Mouse (Mus musculus) stomach, embryonic 14.5 days (tissue): ENCODE measurements around the gene Vamp3. TPM values are rescaled to one million over a fixed set of nuclear protein-coding genes. Genes with fewer than 3 reads are reported as not detected.
"Not testable (repeated sequence)": the region's sequence is repeated elsewhere in the genome, so short reads cannot be mapped to it uniquely, and the experiment has no call there.

Experiments used
- ATAC-seq: fragments of 200-750 bp; cut with Nextera tagmentation; 2 replicates; pipeline ENCODE4 v1.8.0; 2017; ENCODE audit warnings: low read depth, moderate TSS enrichment; ENCODE audit not compliant: insufficient number of reproducible peaks, insufficient read depth, low FRiP score
- H3K27ac ChIP-seq: fragments of 300-500 bp; sonication (generic); 2 replicates; pipeline ENCODE4 v1.5.1; 2014; ENCODE audit warnings: mild to moderate bottlenecking, low read length, moderate library complexity, mixed read lengths
- H3K27me3 ChIP-seq: fragments of 300-500 bp; sonication (generic); 2 replicates; pipeline ENCODE4 v1.6.1; 2014; ENCODE audit warnings: low read length, control low read depth, mixed read lengths; ENCODE audit not compliant: control insufficient read depth, insufficient read depth
- H3K36me3 ChIP-seq: fragments of 300-500 bp; sonication (generic); 2 replicates; pipeline ENCODE4 v1.6.1; 2014; ENCODE audit warnings: mild to moderate bottlenecking, control low read depth, low read length, moderate library complexity, mixed read lengths; ENCODE audit not compliant: control insufficient read depth, insufficient read depth
- H3K4me1 ChIP-seq: fragments of 300-500 bp; sonication (generic); 2 replicates; pipeline ENCODE4 v1.6.1; 2014; ENCODE audit warnings: low read length, control low read depth, mixed read lengths; ENCODE audit not compliant: control insufficient read depth, insufficient read depth
- H3K4me2 ChIP-seq: fragments of 300-500 bp; sonication (generic); replicated peaks from 2 replicates; pipeline ENCODE4 v1.6.1; 2014; ENCODE audit warnings: low read depth, low read length, control low read depth
- H3K4me3 ChIP-seq: fragments of 300-500 bp; sonication (generic); 2 replicates; pipeline ENCODE4 v1.5.1; 2014; ENCODE audit warnings: low read depth, low read length, control low read depth
- H3K9ac ChIP-seq: fragments of 300-500 bp; sonication (generic); replicated peaks from 2 replicates; pipeline ENCODE4 v1.6.1; 2014; ENCODE audit warnings: low read depth, mild to moderate bottlenecking, control low read depth, low read length, moderate library complexity, mixed read lengths
- H3K9me3 ChIP-seq: fragments of 300-500 bp; sonication (generic); 2 replicates; pipeline ENCODE4 v1.6.1; 2016; ENCODE audit warnings: low read depth, low read length, control low read depth; ENCODE audit not compliant: control insufficient read depth
- WGBS: fragments of 180-500 bp; shearing (Covaris S2); extraction: QIAGEN DNeasy Blood & Tissue Kit; methylation state at CpG from one replicate; pipeline ENCODE4 v1.1.7; 2014; 5-methylcytosine and 5-hydroxymethylcytosine counted together
- polyA plus RNA-seq: library from polyadenylated mRNA; unstranded; fragments of >200 nt; fragmentation: Nextera tagmentation; extraction: Ambion mirVana; gene quantifications from 2 replicates; pipeline ENCODE4 v1.2.1, GENCODE M21; 2014

The Vamp3 gene
- polyA plus RNA-seq, 1 experiment from 2014 or later = 121 TPM

DNA sequence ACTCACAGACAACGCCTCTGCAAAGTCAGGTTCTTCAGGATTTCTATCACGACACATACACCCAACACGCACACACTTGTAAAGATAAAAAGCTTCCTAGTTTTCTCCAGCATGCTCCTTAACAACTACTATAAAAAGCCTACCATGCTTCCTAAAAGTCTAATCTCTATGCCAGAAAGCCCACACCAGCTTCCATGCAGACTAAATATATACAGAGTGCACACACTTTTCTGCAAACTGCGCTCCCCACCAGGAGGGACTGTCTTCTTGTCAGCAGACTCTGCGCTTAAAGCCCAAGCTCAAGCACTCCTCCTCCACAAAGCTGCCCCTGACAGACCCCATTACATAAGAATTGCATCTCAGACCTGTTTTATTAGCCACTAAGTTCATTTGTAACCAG is 16.3 kb downstream of the Vamp3 start:
- no peak overlapping the region for H3K9ac ChIP-seq
- ATAC-seq = no peak
- no peaks in the 10 kb centered on the region for H3K36me3 ChIP-seq
- no peak overlapping the region for H3K4me2 ChIP-seq
- 83% methylated on average over 5 of the region's 5 CpGs for WGBS
- no peak overlapping the region for H3K27ac ChIP-seq
- no peaks in the 10 kb centered on the region for H3K9me3 ChIP-seq
- H3K4me1 ChIP-seq = peaks cover 8% of the 10 kb centered on the region; the same call in 1 of the 2 replicates
- H3K27me3 ChIP-seq = no peaks in the 10 kb centered on the region
- no peak overlapping the region for H3K4me3 ChIP-seq

DNA sequence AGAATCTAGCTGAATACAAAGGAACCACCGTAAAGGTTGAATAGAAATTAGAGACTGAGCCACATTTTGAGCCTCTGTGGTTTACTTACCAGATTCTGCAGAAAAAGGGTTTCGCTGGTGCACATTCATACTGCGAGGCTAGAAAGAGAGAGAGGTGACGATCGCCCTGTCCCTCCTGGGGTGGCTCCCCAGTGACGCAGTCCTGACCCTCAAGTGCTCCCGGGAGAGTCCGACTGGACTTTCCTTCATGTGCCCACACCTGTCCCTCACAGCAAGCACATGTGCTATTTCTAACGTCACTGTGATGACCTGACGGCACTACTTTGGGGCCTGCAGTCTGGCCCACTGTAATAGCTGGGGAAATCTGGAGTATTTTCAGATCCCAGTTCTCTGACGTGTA is 20.0 kb downstream of the Vamp3 start:
- no peak overlapping the region for H3K4me2 ChIP-seq
- no peaks in the 10 kb centered on the region for H3K9me3 ChIP-seq
- H3K9ac ChIP-seq = no peak overlapping the region
- H3K36me3 ChIP-seq = no peaks in the 10 kb centered on the region
- WGBS = 95% methylated on average over 11 of the region's 11 CpGs
- no peak overlapping the region for H3K4me3 ChIP-seq
- H3K27me3 ChIP-seq = no peaks in the 10 kb centered on the region
- ATAC-seq = no peak
- H3K27ac ChIP-seq = no peak overlapping the region
- H3K4me1 ChIP-seq = no peaks in the 10 kb centered on the region

DNA sequence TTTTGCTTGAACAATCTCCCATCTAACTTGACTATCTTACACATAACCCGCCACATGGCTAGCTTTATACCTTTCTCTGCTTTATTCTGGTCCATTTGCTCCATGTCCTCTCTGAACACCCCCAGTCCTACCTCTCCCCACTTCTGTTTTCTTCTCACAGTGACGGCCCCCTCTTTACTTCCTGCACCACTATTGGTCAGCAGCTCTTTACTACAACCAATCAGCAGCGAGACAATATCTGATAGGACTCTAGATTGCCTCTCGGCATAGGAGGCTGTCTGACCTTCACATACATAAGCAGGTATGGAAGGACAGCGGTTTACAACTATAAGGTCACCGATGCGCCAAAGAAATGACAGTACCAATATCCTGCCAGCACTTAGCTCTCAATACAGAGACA is 21.2 kb downstream of the Vamp3 start:
- ATAC-seq = no peak

DNA sequence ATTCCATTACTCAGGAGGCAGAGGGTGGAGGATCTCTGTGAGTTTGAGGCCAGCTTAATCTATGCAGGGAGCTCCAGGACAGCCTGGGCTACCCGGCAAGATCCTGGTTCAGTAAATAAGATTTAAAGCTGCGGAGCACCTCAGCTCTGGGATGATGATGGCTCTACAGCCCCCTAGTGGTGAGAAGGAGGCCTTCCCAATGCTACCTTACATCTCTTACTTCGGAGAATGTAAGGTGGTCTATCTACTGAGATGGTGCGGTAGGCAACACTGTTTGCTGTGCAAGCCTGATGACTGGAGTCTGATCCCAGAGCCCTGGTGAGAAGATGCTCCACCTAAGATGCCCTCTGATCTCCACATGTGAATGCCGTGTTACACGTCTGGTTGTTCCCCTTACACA is 30.8 kb downstream of the Vamp3 start:
- Histone ChIP-seq H3K9me3 (no peaks in the 10 kb centered on the region), H3K4me3 (no peak overlapping the region), H3K4me1 (no peaks in the 10 kb centered on the region), H3K9ac (no peak overlapping the region), H3K27me3 (no peaks in the 10 kb centered on the region), H3K36me3 (no peaks in the 10 kb centered on the region), H3K4me2 (no peak overlapping the region), H3K27ac (no peak overlapping the region)
- WGBS = 49% methylated on average over 6 of the region's 6 CpGs
- ATAC-seq = no peak

More for the DNA sequence above, 21.2 kb downstream of the Vamp3 start:
- Histone ChIP-seq H3K4me3 (no peak overlapping the region), H3K4me1 (no peaks in the 10 kb centered on the region), H3K4me2 (no peak overlapping the region), H3K36me3 (no peaks in the 10 kb centered on the region), H3K9ac (no peak overlapping the region), H3K27me3 (no peaks in the 10 kb centered on the region), H3K9me3 (no peaks in the 10 kb centered on the region), H3K27ac (no peak overlapping the region)
- WGBS = 90% methylated on average over 7 of the region's 7 CpGs

DNA sequence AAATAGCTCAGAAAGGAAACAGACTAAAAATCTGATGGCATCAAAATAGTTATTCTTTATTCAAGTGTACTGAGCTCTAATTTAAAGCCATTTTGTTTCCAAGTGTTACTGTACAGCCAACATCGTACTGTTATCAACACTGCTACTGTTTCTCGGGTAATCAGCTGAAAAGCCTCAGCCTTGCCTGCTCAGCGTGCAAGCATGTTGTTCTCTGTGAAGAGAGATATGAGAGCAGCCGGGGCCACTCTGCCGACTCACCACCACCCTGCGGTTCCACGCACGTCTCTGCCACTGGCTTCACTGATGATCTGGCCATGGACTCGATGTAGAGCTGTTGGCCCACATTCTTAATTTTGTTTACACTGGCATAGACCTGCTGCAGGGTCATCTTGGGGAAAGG is 33.6 kb downstream of the Vamp3 start:
- no peak for ATAC-seq
- Histone ChIP-seq H3K27me3 (no peaks in the 10 kb centered on the region), H3K36me3 (no peaks in the 10 kb centered on the region), H3K27ac (no peak overlapping the region), H3K4me1 (no peaks in the 10 kb centered on the region), H3K9ac (no peak overlapping the region), H3K4me3 (no peak overlapping the region), H3K4me2 (no peak overlapping the region), H3K9me3 (no peaks in the 10 kb centered on the region)
- 77% methylated on average over 9 of the region's 9 CpGs for WGBS

DNA sequence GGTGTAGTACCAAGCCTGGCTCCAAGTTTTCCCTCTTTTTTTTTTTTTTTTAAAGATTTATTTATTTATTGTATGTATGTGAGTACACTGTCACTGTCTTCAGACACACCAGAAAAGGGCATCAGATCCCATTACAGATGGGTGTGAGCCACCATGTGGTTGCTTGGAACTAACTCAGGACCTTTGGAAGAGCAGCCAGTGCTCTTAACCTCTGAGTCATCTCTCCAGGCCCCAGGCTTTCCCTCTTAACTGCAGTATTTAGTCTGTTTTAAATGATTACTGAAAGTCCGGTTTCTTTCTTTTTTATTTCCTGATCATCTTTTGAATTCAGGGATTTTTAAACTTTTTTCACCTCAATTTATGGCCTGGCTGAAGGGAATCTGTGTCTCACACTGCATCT is 40.4 kb downstream of the Vamp3 start:
- not testable (repeated sequence) for H3K4me1 ChIP-seq, H3K27ac ChIP-seq, H3K9ac ChIP-seq, H3K4me2 ChIP-seq, H3K27me3 ChIP-seq, ATAC-seq, H3K9me3 ChIP-seq, H3K4me3 ChIP-seq
- peaks cover 14% of the 10 kb centered on the region for H3K36me3 ChIP-seq
- 87% methylated on average over 1 of the region's 1 CpGs for WGBS

DNA sequence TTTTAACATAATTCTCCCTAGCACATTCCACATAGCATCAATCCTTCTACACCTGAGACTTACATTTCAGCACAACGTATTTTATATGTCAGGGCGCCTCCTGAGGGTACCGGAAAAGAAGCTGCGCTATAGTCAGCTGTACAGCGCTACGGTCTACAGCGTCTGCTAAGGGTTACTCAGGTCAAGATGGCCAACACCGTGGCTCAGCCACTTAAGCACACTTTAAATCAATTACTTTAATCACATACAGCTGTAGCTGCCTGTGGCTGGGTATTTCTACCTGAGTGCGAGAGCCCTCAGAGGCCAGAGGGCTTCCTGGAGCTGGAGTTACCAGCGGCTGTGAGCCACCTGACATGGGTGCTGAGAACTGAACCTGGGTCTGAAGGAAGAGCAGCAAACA is 41.8 kb downstream of the Vamp3 start:
- Histone ChIP-seq H3K4me2 (no peak overlapping the region), H3K36me3 (peaks cover 14% of the 10 kb centered on the region), H3K9me3 (no peaks in the 10 kb centered on the region), H3K4me1 (no peaks in the 10 kb centered on the region), H3K9ac (no peak overlapping the region), H3K4me3 (no peak overlapping the region), H3K27me3 (no peaks in the 10 kb centered on the region), H3K27ac (no peak overlapping the region)
- ATAC-seq = no peak
- WGBS = 80% methylated on average over 10 of the region's 10 CpGs

DNA sequence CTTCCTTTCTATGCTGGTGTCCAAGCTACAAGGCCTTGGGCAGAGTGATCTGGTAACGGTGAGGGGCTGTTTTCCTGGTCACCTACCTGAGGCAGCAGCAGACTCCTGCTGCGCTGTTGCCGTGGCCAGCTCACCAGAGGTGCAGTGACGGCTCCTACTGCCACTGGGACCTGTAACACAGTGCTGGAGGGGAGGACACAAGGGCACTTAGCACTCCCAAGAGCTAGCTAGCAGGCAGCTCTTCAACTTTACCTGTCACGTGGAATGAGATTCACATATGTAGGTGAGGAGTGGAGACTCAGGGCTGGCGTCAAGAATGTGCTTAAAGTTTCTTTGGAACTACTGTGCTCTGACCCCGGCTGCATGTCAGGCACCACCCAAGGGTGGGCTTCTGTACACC is 47.4 kb downstream of the Vamp3 start:
- Histone ChIP-seq H3K4me1 (no peaks in the 10 kb centered on the region), H3K4me2 (no peak overlapping the region), H3K4me3 (no peak overlapping the region), H3K9me3 (no peaks in the 10 kb centered on the region), H3K9ac (no peak overlapping the region), H3K27ac (no peak overlapping the region), H3K36me3 (peaks cover 6% of the 10 kb centered on the region), H3K27me3 (no peaks in the 10 kb centered on the region)
- ATAC-seq = no peak
- WGBS = 86% methylated on average over 7 of the region's 7 CpGs

DNA sequence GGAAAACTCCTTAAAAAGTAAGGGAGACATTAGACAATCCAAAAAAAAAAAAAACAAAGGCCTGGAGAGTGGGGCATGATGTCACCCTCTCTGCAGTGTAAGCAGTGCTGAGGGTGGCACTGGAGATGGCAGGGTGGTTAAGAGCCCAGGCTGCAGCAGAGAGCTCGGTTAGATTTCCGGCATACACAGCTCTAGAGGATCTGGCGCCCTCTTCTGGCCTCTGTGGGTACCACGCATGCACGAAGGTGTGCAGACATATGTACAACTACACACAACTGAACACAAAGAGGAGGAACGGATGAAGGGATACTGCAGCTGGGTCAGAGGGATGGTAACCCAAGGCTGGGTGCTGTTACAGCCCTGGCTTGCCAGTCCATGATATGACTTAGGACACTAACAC is 50.8 kb downstream of the Vamp3 start:
- H3K27me3 ChIP-seq = no peaks in the 10 kb centered on the region
- no peak overlapping the region for H3K27ac ChIP-seq
- H3K4me3 ChIP-seq = no peak overlapping the region
- no peak for ATAC-seq
- no peak overlapping the region for H3K4me2 ChIP-seq
- H3K9me3 ChIP-seq = no peaks in the 10 kb centered on the region
- 49% methylated on average over 6 of the region's 6 CpGs for WGBS
- no peak overlapping the region for H3K9ac ChIP-seq
- H3K4me1 ChIP-seq = no peaks in the 10 kb centered on the region
- peaks cover 5% of the 10 kb centered on the region; the same call in 1 of the 2 replicates for H3K36me3 ChIP-seq
